Mouse (Mus musculus) heart, postnatal 0 days (tissue): ENCODE measurements around the gene Baiap3.

ENCODE experiments used
- CTCF ChIP-seq: IDR thresholded peaks from 2 replicates; pipeline ENCODE4 v1.5.1; 2016; ENCODE audit warnings: antibody characterized with exemption, control low read depth, low read depth
- EP300 ChIP-seq: IDR thresholded peaks from 2 replicates; pipeline ENCODE4 v1.6.1; 2016; ENCODE audit warnings: antibody characterized with exemption, low read depth

DNA sequence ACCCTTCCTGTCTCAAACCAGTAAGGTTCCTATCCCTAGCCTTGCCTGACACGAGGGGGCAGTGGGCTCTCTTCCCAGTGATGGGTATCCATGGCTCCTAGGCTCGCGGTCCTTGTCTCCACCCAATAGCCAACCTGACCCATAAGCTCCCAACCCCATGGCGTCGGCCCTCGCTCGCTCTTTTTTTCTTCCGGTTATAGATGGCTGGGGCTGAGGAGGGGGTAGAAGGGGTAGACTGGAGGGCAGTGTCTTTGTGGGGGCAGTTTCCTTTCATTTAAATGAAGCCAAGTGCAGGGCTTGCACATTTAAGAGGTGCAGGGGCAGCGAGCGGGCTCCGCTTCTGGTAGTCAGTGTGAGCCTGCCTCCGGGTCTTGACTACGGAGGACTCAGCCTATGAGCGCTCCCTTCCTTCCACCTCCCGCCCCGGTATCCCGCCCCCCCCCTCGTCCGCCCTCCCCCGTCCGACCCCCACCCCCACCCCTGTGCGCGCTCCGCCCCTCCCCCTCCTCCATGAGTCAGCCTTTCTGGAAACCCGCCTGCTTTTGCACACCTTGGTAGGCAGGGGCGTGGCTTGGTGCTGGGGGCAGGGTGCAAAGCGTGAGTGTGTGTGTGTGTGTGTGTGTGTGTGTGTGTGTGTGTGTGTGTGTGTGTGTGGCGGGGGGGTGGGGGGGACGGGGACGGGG is 34.2 kb downstream of the Baiap3 start:
- TF ChIP-seq CTCF (no peak), EP300 (no peak)
